Mouse (Mus musculus) MEL (cell line): Measurements from ENCODE around the gene Tnfrsf13c. TPM values are rescaled to one million over a fixed set of nuclear protein-coding genes. Genes with fewer than 3 reads are reported as not detected.

ENCODE experiments used
- DNase-seq: peaks from one replicate; pipeline ENCODE4 v3.0.0; 2011; ENCODE audit warnings: low read depth, low spot score
- H3K27ac ChIP-seq: 2 replicates; pipeline ENCODE4 v1.5.1; 2012; ENCODE audit warnings: low read depth, mild to moderate bottlenecking, control low read depth, low read length, moderate library complexity; ENCODE audit not compliant: control insufficient read depth
- H3K27me3 ChIP-seq, 2 experiments: fragments of 150-350 bp in 1 of 2; sonication (generic) in 1 of 2; 2 replicates each; pipeline ENCODE4 v1.6.1; 2012; ENCODE audit warnings: low read length in 2 of 2, mild to moderate bottlenecking in 2 of 2, improper control_type of control experiment in 1 of 2, moderate library complexity in 1 of 2; ENCODE audit not compliant: insufficient read depth in 2 of 2, control insufficient read depth in 1 of 2
- H3K36me3 ChIP-seq, 2 experiments: 2 replicates each; pipeline ENCODE4 v1.6.1; 2012 to 2014; ENCODE audit warnings: low read length in 2 of 2, improper control_type of control experiment in 1 of 2, inconsistent platforms in 1 of 2, mild to moderate bottlenecking in 1 of 2; ENCODE audit not compliant: insufficient read depth in 2 of 2, control insufficient read depth in 1 of 2
- H3K4me1 ChIP-seq, 2 experiments: fragments of 150-350 bp in 1 of 2; sonication (generic) in 1 of 2; 2 replicates each; pipeline ENCODE4 v1.6.1; 2012; ENCODE audit warnings: low read length in 2 of 2, improper control_type of control experiment in 1 of 2, mild to moderate bottlenecking in 1 of 2; ENCODE audit not compliant: insufficient read depth in 2 of 2, control insufficient read depth in 1 of 2
- H3K4me3 ChIP-seq, 2 experiments: fragments of 150-350 bp in 1 of 2; sonication (generic) in 1 of 2; 2 replicates each; pipeline ENCODE4 v1.5.1; 2012; ENCODE audit warnings: low read depth in 2 of 2, low read length in 2 of 2, mild to moderate bottlenecking in 2 of 2, moderate library complexity in 2 of 2, control low read depth in 1 of 2, improper control_type of control experiment in 1 of 2; ENCODE audit not compliant: control insufficient read depth in 1 of 2, insufficient read depth in 1 of 2
- H3K79me2 ChIP-seq: 2 replicates; pipeline ENCODE4 v1.6.1; 2012; ENCODE audit warnings: mild to moderate bottlenecking, low read length, moderate library complexity; ENCODE audit not compliant: control insufficient read depth, poor library complexity, insufficient read depth
- H3K9ac ChIP-seq: 2 replicates; pipeline ENCODE4 v1.6.1; 2012; ENCODE audit warnings: low read depth, mild to moderate bottlenecking, control low read depth, low read length, moderate library complexity; ENCODE audit not compliant: control insufficient read depth, poor library complexity, severe bottlenecking
- H3K9me3 ChIP-seq: fragments of 150-350 bp; sonication (generic); replicated peaks from 2 replicates; pipeline ENCODE4 v1.6.1; 2012; ENCODE audit warnings: mild to moderate bottlenecking, low read length, improper control_type of control experiment, moderate library complexity; ENCODE audit not compliant: insufficient read depth
- CHD1 ChIP-seq: IDR thresholded peaks from 2 replicates; pipeline ENCODE4 v1.6.1; 2012; ENCODE audit warnings: low read depth, mild to moderate bottlenecking, inconsistent platforms, low read length, improper control_type of control experiment
- CTCF ChIP-seq, 3 experiments: IDR thresholded peaks in 2 of 3; conservative IDR thresholded peaks in 1 of 3; 2 replicates each; pipeline ENCODE4 v1.5.1; 2011 to 2012; ENCODE audit warnings: low read length in 3 of 3, low read depth in 2 of 3, mild to moderate bottlenecking in 2 of 3, improper control_type of control experiment in 1 of 3, inconsistent platforms in 1 of 3, mixed read lengths in 1 of 3, moderate library complexity in 1 of 3; ENCODE audit not compliant: control insufficient read depth in 1 of 3, insufficient read depth in 1 of 3, poor library complexity in 1 of 3, severe bottlenecking in 1 of 3
- EP300 ChIP-seq, 2 experiments: IDR thresholded peaks; 2 replicates each; pipeline ENCODE4 v1.6.1; 2011; ENCODE audit warnings: improper control_type of control experiment in 2 of 2, low read length in 2 of 2, low read depth in 1 of 2, mild to moderate bottlenecking in 1 of 2
- GABPA ChIP-seq: IDR thresholded peaks from 2 replicates; pipeline ENCODE4 v1.6.1; 2012; ENCODE audit warnings: low read depth, mild to moderate bottlenecking, inconsistent platforms, low read length, improper control_type of control experiment, moderate library complexity
- GATA1 ChIP-seq: IDR thresholded peaks from 2 replicates; pipeline ENCODE4 v1.6.1; 2011; ENCODE audit warnings: low read depth, low read length, improper control_type of control experiment
- HCFC1 ChIP-seq: IDR thresholded peaks from 2 replicates; pipeline ENCODE4 v1.6.1; 2012; ENCODE audit warnings: low read depth, mild to moderate bottlenecking, inconsistent platforms, low read length, improper control_type of control experiment, moderate library complexity
- KAT2A ChIP-seq: conservative IDR thresholded peaks from 2 replicates; pipeline ENCODE4 v1.6.1; 2012; ENCODE audit warnings: low read depth, low read length, improper control_type of control experiment, inconsistent platforms
- MAX ChIP-seq: IDR thresholded peaks from 2 replicates; pipeline ENCODE4 v1.6.1; 2011; ENCODE audit warnings: low read length, improper control_type of control experiment
- NELFE ChIP-seq: IDR thresholded peaks from 2 replicates; pipeline ENCODE4 v1.6.1; 2011; ENCODE audit warnings: low read depth, low read length, improper control_type of control experiment
- POLR2AphosphoS2 ChIP-seq: IDR thresholded peaks from 2 replicates; pipeline ENCODE4 v1.6.1; 2011; ENCODE audit warnings: low read length, improper control_type of control experiment
- SIN3A ChIP-seq: IDR thresholded peaks from 2 replicates; pipeline ENCODE4 v1.6.1; 2012; ENCODE audit warnings: low read length, improper control_type of control experiment, inconsistent platforms
- TBP ChIP-seq: IDR thresholded peaks from 2 replicates; pipeline ENCODE4 v1.8.0; 2011; ENCODE audit warnings: low read depth, low read length, improper control_type of control experiment
- UBTF ChIP-seq: IDR thresholded peaks from 2 replicates; pipeline ENCODE4 v1.6.1; 2012; ENCODE audit warnings: low read depth, mild to moderate bottlenecking, inconsistent platforms, low read length, improper control_type of control experiment, moderate library complexity, borderline replicate concordance; ENCODE audit not compliant: insufficient read depth
- ZC3H11A ChIP-seq: IDR thresholded peaks from 2 replicates; pipeline ENCODE4 v1.6.1; 2012; ENCODE audit warnings: low read depth, mild to moderate bottlenecking, inconsistent platforms, low read length, improper control_type of control experiment
- ZKSCAN1 ChIP-seq: IDR thresholded peaks from 2 replicates; pipeline ENCODE4 v1.6.1; 2012; ENCODE audit warnings: low read depth, mild to moderate bottlenecking, inconsistent platforms, low read length, improper control_type of control experiment, moderate library complexity
- ZMIZ1 ChIP-seq: IDR thresholded peaks from 2 replicates; pipeline ENCODE4 v1.6.1; 2012; ENCODE audit warnings: low read depth, mild to moderate bottlenecking, inconsistent platforms, low read length, improper control_type of control experiment, moderate library complexity
- polyA plus RNA-seq, 2 experiments: library from polyadenylated mRNA; stranded (reverse) in 1 of 2; unstranded in 1 of 2; fragments of >175 nt in 1 of 2; fragments of >200 nt in 1 of 2; gene quantifications; 2 replicates each; pipeline versions ENCODE4 v1.2.1 to v1.2.4; 2012; ENCODE audit warnings: low replicate concordance in 2 of 2, low read depth in 1 of 2; ENCODE audit not compliant: insufficient read length in 2 of 2, insufficient read depth in 1 of 2, missing spikeins in 1 of 2
- total RNA-seq: library from RNA; depleted of rRNA; stranded (reverse); fragments of 300-350 nt; gene quantifications from 2 replicates; pipeline ENCODE4 v1.2.3, GENCODE M21; 2012

Gene Tnfrsf13c
- total and polyA plus RNA-seq, 3 experiments: 0.63 to 1.5 TPM; not detected in 1

DNA sequence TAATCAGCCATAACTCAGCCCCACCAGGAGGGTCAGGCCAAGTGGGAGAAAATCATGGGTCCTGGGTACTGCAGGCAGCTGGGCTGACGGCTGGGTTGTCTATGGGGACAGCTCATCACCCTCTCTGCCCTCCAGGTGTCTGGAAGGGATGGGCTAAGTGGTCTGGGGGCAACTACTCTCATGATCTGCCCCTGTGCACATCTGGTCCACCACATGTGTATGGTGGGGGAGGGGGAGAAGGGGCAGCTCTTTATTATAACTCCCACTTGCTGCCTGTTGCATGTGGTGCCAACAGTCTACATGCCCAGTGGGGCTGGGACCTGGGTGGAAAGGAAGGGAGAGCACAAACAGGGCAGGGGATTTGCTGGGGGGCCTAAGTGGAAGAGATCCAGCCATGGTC lies 13.4 kb downstream of the Tnfrsf13c start:
- TF ChIP-seq TBP (no peak), GABPA (no peak), UBTF (no peak)
- TF ChIP-seq, all 39 proteins: peak for 0
- DNase-seq: no peak
- Histone ChIP-seq H3K79me2 (no peaks in the 10 kb centered on the region), H3K4me1 (no peaks in the 10 kb centered on the region), H3K9me3 (no peaks in the 10 kb centered on the region), H3K4me3 (no peak overlapping the region), H3K27me3 (no peaks in the 10 kb centered on the region), H3K36me3 (no peaks in the 10 kb centered on the region), H3K27ac (no peak overlapping the region), H3K9ac (no peak overlapping the region)

DNA sequence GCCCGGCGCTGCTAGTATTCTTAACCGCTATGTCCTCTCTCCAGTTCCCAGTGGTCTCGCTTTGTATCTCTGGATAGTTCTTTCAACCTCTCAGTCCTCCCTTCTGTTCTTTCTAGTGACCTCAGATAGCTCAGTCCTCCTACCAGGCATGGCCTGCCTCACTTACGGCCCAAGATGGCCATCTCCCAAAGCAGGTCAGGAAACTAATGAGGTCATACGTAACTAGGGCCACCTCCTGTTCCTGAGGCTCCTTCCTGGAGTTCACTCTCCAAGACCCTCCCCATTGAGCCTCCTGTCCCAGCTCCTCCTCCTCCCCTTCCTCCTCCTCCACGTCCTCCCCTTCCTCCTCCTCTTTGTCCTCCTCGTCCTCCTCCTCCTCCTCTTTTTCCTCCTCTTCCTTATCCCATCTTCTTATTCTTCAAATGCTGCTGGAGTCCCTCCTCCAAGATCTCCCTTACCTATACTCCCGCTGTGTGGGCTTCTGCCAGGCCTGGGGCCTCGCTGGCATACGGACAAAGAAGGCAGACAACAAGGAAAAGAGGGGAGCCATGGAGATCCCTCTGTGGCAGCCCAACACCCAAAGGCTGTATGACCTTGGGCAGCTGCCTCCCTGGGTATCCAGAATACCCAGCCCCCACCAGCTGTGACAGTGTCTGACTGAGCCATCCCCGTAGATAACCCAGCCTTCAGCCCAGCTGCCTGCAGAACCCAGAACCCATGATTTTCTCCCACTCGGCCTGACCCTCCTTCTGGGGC lies 14.7 kb downstream of the Tnfrsf13c start:
- no peaks in the 10 kb centered on the region for H3K27me3 ChIP-seq
- no peak overlapping the region for H3K27ac ChIP-seq
- DNase-seq: no peak
- no peak for TF ChIP-seq ZMIZ1
- no peak for TF ChIP-seq POLR2AphosphoS2
- no peak for TF ChIP-seq KAT2A
- no peak for TF ChIP-seq MAX
- no peak overlapping the region for H3K4me3 ChIP-seq
- H3K79me2 ChIP-seq: no peaks in the 10 kb centered on the region
- H3K9me3 ChIP-seq: no peaks in the 10 kb centered on the region
- H3K36me3 ChIP-seq: no peaks in the 10 kb centered on the region
- no peaks in the 10 kb centered on the region for H3K4me1 ChIP-seq
- H3K9ac ChIP-seq: no peak overlapping the region

DNA sequence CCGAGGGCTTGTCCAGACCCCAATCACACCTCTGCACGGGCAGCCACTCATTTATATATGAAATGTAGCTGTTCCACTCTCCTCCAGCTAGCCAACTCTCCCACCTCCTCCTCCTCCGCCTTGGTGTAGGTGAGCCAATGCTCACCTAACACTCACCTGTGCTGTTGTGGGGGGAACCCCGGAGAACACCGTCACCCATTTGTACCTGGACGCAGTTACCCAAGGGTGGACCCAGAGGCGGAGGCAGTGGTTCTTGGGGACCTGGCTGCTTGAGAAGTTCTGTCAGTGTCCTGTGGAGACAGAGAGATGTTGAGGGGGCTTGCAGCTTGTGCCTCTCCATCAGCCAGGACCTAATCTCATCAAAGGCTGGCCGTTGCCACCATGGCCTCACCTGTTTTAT lies 15.9 kb downstream of the Tnfrsf13c start:
- H3K4me3 ChIP-seq: no peak overlapping the region
- no peak overlapping the region for H3K27ac ChIP-seq
- no peaks in the 10 kb centered on the region for H3K4me1 ChIP-seq
- no peaks in the 10 kb centered on the region for H3K79me2 ChIP-seq
- no peak overlapping the region for H3K9ac ChIP-seq
- no peaks in the 10 kb centered on the region for H3K36me3 ChIP-seq
- H3K9me3 ChIP-seq: no peaks in the 10 kb centered on the region
- TF ChIP-seq ZKSCAN1: no peak
- TF ChIP-seq GABPA: no peak
- no peak for TF ChIP-seq HCFC1
- no peak for TF ChIP-seq TBP
- no peak for TF ChIP-seq EP300 (IDR thresholded peaks at IDR 0.05; ENCODE audit: low read depth in 1 of 2, low read length in 2 of 2)
- TF ChIP-seq NELFE: no peak
- no peak for TF ChIP-seq SIN3A
- no peak for TF ChIP-seq ZC3H11A
- no peak for TF ChIP-seq ZMIZ1
- no peak for TF ChIP-seq CTCF (IDR thresholded peaks at IDR 0.05 in 2 of 3, conservative IDR thresholded peaks at IDR 0.05 in 1 of 3; ENCODE audit: control insufficient read depth in 1 of 3, insufficient read depth in 1 of 3, low read depth in 2 of 3, low read length in 3 of 3, poor library complexity in 1 of 3, severe bottlenecking in 1 of 3)
- TF ChIP-seq CHD1: no peak
- TF ChIP-seq GATA1: no peak
- H3K27me3 ChIP-seq: no peaks in the 10 kb centered on the region
- no peak for DNase-seq
